Mouse (Mus musculus): Measurements from ENCODE around the gene Ptdss2.
A peak's percentile ranks its signal among the peaks of the same experiment; 100 is the strongest.

The Ptdss2 gene

DNA sequence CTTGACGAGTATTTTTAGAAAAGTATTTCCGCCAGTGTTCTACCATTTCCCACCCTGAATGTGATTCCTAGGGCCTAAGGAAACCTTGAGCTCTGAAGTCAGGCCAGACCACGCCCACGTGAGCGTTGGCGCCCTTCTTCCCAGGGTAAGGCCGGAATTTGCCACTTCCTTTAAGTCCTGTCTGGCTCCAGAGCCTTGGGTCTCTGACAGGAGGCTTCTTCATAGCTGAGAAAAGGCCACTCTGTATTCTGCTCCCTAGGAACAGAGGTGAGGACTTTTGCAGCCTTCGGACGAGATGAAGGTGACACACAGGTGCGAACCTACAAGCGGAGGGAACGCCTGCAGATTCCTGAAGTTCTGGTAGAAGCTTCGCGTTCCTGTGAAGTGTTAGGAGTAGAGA lies at the start of gene Ptdss2:
Gene Ptdss2 (plus strand): TSS at position 138 of the 400 bp plus-strand sequence.
- no peak for DNase-seq (ENCODE audit: low read depth in 1 of 2, low spot score in 2 of 2)

- DNase-seq (ENCODE audit: low read depth in 1 of 2, low spot score in 2 of 2), result no peak
These were observed 48.4 kb upstream of the Ptdss2 start for GRCm38 (mm10) chr7:141073782-141074181.

DNA sequence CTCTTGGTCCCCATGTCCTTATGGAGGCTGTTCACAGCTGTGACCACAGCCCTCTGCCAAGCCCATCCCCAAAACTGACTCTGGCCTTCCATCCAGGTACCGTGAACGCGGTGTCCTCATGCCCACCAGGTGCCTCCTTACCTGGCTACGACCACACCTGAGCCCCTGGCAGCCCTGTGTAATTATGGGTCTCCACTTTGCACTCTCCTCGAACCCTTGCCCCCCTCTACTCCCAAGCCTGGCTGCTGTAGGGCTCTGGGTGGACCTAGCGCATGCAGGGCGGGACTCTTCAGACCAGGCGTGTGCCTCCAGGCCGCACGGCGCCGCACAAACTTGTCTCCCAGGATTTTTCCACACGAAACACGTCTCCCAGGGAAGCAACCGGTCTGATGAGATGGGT lies 44.3 kb upstream of the Ptdss2 start, which contains the start of gene Pkp3:
Gene Pkp3 (plus strand): TSS at position 378 of the 400 bp plus-strand sequence.
- DNase-seq (ENCODE audit: low read depth in 1 of 2, low spot score in 2 of 2), result no peak

GRCm38 (mm10) chr7:141078876-141079275 lies 43.3 kb upstream of the Ptdss2 start:
- DNase-seq (ENCODE audit: low read depth in 1 of 2, low spot score in 2 of 2), result no peak

DNA sequence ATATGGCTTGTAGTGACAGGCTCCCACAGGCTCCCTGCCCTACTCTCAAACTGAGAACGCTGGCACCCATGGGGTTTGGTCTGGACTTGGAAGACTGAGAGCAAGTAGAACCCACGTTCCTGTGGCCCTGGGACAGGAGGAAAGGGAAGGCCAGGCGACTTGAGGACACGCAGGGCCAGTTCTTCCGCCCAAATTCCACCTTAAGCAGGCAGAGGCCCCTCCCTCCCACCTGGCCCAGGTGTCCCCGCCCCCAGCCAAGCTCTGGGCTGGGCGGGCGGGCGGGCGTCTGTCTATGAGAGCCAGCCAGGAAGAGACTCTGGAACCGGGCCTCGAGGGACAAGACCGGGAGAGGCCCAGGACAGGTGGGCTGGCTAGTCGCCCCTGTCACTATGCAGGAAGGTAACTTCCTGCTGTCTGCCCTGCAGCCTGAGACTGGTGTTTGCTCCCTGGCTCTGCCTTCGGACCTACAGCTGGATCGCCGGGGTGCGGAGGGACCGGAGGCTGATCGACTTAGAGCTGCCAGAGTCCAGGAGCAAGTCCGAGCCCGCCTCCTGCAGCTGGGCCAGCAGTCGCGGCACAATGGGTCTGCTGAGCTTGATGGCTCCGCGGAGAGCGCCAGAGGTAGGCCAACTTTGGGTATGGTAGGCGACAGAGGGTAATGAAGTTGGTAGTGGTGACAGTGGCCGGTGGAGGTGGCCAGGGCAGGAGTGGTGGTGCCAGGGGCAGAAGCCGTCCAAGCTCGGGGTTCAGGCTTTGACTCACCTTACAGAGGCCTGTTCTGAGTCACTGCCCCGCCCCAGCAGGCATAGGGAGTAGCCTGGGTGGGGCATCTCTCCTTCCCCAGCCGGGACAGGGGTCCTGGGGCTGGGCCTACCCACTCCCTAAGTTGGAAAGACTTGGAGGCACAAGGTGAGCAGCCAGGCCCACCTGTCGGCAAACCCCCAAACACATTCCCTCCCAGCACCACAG lies 42.4 kb upstream of the Ptdss2 start:
- DNase-seq (ENCODE audit: low read depth in 1 of 2, low spot score in 2 of 2), result no peak

- no peak for DNase-seq (ENCODE audit: low read depth in 1 of 2, low spot score in 2 of 2)
These were observed 34.3 kb upstream of the Ptdss2 start for GRCm38 (mm10) chr7:141087894-141088293.

- DNase-seq (ENCODE audit: low read depth in 1 of 2, low spot score in 2 of 2), result no peak
These were observed 33.7 kb upstream of the Ptdss2 start for GRCm38 (mm10) chr7:141088473-141088872.

- no peak for DNase-seq (ENCODE audit: low read depth in 1 of 2, low spot score in 2 of 2)
These were observed 32.0 kb upstream of the Ptdss2 start for GRCm38 (mm10) chr7:141090228-141090627.

GRCm38 (mm10) chr7:141092051-141092735 lies 30.0 kb upstream of the Ptdss2 start:
- DNase-seq (ENCODE audit: low read depth in 1 of 2, low spot score in 2 of 2), result peak; percentile 65 to 68

DNA sequence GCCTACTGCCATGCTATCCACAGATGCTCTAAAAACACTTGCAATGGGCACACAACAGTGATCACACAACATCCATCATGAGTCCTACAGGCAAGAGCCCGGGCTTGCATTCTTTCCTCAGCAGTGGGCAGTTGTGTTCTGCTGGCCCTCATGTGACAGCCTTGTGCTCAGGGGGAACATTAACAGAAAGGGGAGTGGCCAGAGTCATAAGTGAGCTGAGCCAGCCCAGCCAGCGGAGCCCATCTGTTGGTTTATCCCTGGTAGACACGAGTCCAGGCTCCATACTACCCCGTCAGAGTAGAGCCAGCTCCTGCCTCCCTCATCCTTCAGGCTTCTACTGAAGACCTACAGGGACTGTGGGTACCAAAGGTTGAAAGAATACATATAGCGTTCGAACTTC lies 28.2 kb upstream of the Ptdss2 start:
- DNase-seq (ENCODE audit: low read depth in 1 of 2, low spot score in 2 of 2), result no peak

DNA sequence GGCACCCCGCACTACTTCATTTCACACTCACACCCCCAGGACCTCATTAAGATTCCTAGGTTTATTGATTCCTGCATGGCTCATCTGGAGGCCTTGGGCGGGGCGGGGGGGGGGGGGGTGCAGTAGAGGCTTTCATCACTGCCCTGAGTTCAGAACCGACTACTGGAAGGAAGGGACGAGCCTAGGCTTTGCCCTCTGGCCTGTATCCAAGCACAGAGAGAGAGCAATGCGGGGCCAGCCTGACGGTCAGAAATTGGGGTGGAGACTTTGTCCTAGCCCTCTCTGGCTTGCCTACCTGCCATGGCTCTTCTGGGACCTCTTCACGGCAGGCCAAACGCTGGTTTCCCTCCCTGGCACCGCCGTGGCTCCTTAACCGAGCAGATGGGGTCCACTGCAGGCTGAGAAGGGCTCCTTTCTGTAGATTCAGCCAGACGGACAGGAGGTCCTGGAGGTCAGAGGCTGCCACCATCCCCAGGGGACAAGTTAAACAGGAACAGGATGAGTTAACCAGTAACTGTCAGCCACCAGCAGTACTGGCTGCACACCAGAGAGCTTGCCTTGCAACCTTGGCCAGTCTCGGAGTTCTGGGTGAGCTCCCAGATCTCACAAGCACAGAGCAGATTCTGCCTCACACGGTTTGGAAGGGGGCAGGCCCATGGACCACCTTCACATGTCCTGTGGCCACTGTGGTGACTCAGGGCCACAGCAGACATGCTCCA lies 27.5 kb upstream of the Ptdss2 start:
- no peak for DNase-seq (ENCODE audit: low read depth in 1 of 2, low spot score in 2 of 2)

- no peak for DNase-seq (ENCODE audit: low read depth in 1 of 2, low spot score in 2 of 2)
These were observed 26.2 kb upstream of the Ptdss2 start for GRCm38 (mm10) chr7:141096021-141096420.

GRCm38 (mm10) chr7:141096649-141097056 lies 25.5 kb upstream of the Ptdss2 start:
- DNase-seq (ENCODE audit: low read depth in 1 of 2, low spot score in 2 of 2), result peak in 1 of 2 experiments; percentile 44

DNA sequence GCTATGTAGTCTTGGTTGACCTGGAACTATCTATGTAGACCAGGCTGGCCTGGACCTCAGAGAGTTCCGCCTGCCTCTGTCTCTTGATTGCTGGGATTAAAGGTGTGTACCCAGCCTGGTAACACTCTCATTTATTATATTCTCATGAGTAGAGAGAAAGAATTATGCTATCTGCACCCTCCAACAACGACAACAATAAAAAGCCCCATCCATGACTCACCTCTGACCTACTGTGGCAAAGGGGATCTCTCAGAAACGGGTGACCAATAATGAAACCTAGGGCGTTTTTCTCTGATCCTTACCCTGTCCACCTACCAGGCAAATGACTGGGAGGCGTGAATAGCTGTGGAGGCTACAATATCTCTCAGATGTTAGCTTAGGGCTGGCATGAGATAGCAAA lies 25.0 kb upstream of the Ptdss2 start:
- DNase-seq (ENCODE audit: low read depth in 1 of 2, low spot score in 2 of 2), result no peak

DNA sequence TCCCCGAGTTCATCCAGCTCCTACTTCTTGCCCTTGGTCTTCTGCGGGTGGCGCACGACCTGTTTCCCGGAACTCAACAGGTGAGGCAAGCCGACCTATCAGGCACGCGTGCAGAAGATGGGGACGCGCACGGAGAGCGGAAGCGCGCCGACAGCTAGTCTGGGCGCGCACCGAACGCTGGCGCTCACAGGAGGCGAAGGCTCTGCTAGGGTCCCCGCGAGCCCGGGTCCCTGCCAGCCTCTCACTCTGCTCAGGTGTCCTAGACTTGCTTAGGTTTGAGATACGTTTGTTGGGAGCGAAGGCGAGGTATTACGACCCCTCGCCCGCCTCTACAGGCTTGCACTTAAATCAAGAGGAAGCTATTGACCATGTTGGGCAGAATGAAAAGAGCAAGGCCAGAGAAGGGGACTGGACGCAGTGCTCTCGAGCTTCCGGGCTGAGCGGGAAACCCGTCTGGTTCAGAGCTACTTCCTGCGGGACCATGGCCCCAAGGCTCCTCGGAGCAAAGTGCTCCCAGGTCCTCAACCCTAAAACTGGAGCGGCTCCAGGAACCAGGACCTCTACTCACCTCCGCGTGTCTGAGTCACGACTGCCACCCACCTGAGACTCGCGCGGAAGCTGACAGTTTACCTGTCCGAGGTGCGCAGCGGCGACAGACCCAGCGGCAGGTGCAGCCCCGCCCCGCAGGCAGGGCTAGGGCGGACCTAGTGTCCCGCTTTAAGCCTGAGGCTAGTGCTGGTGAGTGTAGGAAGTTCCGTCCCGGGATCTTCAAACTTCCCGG lies 22.1 kb upstream of the Ptdss2 start, which contains the start of gene Sigirr:
Gene Sigirr (minus strand): TSS at position 662 of the 781 bp plus-strand sequence.
- DNase-seq (ENCODE audit: low read depth in 1 of 2, low spot score in 2 of 2), result no peak

- no peak for DNase-seq (ENCODE audit: low read depth in 1 of 2, low spot score in 2 of 2)
These were observed 19.0 kb upstream of the Ptdss2 start for GRCm38 (mm10) chr7:141103161-141103560.

DNA sequence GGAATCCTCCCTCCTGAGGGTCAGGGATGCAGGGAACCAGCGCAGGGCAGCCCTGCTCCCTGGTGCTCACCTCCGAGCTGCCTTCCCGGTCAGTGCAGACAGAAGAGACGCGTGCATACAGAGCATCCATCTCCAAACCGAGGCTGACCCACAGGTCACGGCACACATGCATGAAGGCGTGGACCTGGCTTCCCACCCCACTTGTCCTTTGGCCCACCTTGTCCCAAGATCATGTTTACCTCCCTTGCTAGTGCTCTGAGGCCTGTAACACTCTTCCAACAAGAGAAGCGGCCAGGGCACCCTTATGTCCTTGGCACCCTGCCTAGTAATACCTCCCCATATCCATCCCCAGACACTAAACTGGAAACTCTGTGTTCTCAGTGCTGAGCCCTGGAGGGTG lies 6.3 kb upstream of the Ptdss2 start:
- DNase-seq (ENCODE audit: low read depth in 1 of 2, low spot score in 2 of 2), result no peak

GRCm38 (mm10) chr7:141117636-141118035 lies 4.5 kb upstream of the Ptdss2 start, which contains the start of gene Ano9:
Gene Ano9, minus strand, starts transcription at chr7:141117806.
- no peak for DNase-seq (ENCODE audit: low read depth in 1 of 2, low spot score in 2 of 2)

DNA sequence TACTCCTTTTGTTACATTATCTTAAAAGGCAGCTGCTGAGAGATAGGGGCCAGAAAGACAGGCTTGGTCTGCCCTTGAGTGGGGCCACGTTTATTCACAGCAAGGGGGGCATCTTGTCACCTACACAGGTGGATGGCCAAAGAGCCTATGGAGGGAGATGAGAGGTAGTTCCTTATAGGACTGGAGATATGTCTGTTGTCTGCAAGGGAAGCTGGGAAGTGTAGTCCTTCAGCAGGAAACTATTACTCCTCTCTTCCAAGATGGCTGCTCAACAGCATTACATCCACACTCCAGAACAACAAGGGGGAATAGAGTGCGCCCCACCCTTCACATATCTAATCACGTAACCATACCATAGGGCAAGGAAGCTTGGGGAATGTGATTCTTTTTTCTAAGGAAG lies 2.7 kb upstream of the Ptdss2 start:
- no peak for DNase-seq (ENCODE audit: low read depth in 1 of 2, low spot score in 2 of 2)

- DNase-seq (ENCODE audit: low read depth in 1 of 2, low spot score in 2 of 2), result no peak
These were observed 1.6 kb upstream of the Ptdss2 start for GRCm38 (mm10) chr7:141120605-141121004.

Data from monocyte, adult 2 months (primary cell).